Mouse (Mus musculus): ENCODE results near the gene Fry. TPM values are rescaled to one million over a fixed set of nuclear protein-coding genes. Genes with fewer than 3 reads are reported as not detected.

The Fry gene
- polyA plus RNA-seq, 1 experiment from 2014 or later, result 8.8 TPM

DNA sequence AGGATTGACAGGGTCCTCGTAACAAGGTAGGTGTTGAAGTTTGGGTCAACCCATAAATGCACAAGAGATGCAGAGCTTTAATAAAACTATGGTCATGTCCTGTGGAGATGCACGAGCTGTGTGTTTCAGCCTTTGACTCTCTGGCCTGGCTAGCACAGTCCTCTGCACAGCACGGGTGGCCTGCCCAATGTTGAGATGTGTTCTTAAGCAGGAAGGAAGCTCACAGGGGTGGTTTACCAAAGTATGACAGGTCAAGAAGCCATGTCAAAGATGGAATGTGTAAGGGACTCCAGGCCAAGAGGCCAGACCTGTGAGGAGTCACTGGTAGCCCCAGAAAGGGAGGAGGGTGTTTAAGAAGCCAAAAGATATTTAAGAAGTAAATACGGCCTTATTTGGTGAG, 69.6 kb downstream of the Fry start:
- Histone ChIP-seq H3K9ac (ENCODE audit: low read length) (no peak overlapping the region), H3K9me3 (ENCODE audit: control insufficient read depth, low read length) (peaks cover 4% of the 10 kb centered on the region), H3K36me3 (ENCODE audit: control insufficient read depth, insufficient read depth, low read length) (no peaks in the 10 kb centered on the region), H3K27me3 (ENCODE audit: control insufficient read depth, insufficient read depth, low read length) (no peaks in the 10 kb centered on the region), H3K4me2 (no peak overlapping the region), H3K27ac (ENCODE audit: low read depth, low read length) (no peak overlapping the region), H3K4me3 (ENCODE audit: low read depth, low read length) (no peak overlapping the region), H3K4me1 (ENCODE audit: control insufficient read depth, insufficient read depth, low read length) (no peaks in the 10 kb centered on the region)
- no peak for DNase-seq (ENCODE audit: low spot score, missing footprints)
- no peak for ATAC-seq (ENCODE audit: low FRiP score)
- 73% methylated on average over 4 of the region's 4 CpGs for WGBS

GRCm38 (mm10) chr5:150190454-150191358, 72.3 kb downstream of the Fry start:
- WGBS, result 93% methylated on average over 4 of the region's 4 CpGs

GRCm38 (mm10) chr5:150195514-150196210, 77.2 kb downstream of the Fry start:
- H3K27me3 ChIP-seq (ENCODE audit: control insufficient read depth, insufficient read depth, low read length), result no peaks in the 10 kb centered on the region
- no peaks in the 10 kb centered on the region for H3K9me3 ChIP-seq (ENCODE audit: control insufficient read depth, low read length)
- peak overlapping the region; percentile 49; the same call in 1 of the 2 replicates for H3K9ac ChIP-seq (ENCODE audit: low read length)
- WGBS, result 7% methylated on average over 22 of the region's 22 CpGs
- DNase-seq (ENCODE audit: low spot score, missing footprints) (peak; percentile 91), ATAC-seq (ENCODE audit: low FRiP score) (peak; percentile 78)
- peak overlapping the region; percentile 28 for H3K4me3 ChIP-seq (ENCODE audit: low read depth, low read length)
- peak overlapping the region; percentile 61 for H3K4me2 ChIP-seq
- H3K27ac ChIP-seq (ENCODE audit: low read depth, low read length), result no peak overlapping the region
- no peaks in the 10 kb centered on the region for H3K36me3 ChIP-seq (ENCODE audit: control insufficient read depth, insufficient read depth, low read length)
- 0 out of 2 replicates have a peak, but pooled peaks cover 3% of the 10 kb centered on the region for H3K4me1 ChIP-seq (ENCODE audit: control insufficient read depth, insufficient read depth, low read length)

More at GRCm38 (mm10) chr5:150190454-150191358, 72.3 kb downstream of the Fry start:
- H3K4me3 ChIP-seq (ENCODE audit: low read depth, low read length), result no peak overlapping the region
- ATAC-seq (ENCODE audit: low FRiP score) (no peak), DNase-seq (ENCODE audit: low spot score, missing footprints) (no peak)
- H3K4me1 ChIP-seq (ENCODE audit: control insufficient read depth, insufficient read depth, low read length), result no peaks in the 10 kb centered on the region
- H3K27me3 ChIP-seq (ENCODE audit: control insufficient read depth, insufficient read depth, low read length), result no peaks in the 10 kb centered on the region
- no peaks in the 10 kb centered on the region for H3K36me3 ChIP-seq (ENCODE audit: control insufficient read depth, insufficient read depth, low read length)
- H3K27ac ChIP-seq (ENCODE audit: low read depth, low read length), result no peak overlapping the region
- no peak overlapping the region for H3K9ac ChIP-seq (ENCODE audit: low read length)
- no peak overlapping the region for H3K4me2 ChIP-seq
- H3K9me3 ChIP-seq (ENCODE audit: control insufficient read depth, low read length), result peaks cover 4% of the 10 kb centered on the region

DNA sequence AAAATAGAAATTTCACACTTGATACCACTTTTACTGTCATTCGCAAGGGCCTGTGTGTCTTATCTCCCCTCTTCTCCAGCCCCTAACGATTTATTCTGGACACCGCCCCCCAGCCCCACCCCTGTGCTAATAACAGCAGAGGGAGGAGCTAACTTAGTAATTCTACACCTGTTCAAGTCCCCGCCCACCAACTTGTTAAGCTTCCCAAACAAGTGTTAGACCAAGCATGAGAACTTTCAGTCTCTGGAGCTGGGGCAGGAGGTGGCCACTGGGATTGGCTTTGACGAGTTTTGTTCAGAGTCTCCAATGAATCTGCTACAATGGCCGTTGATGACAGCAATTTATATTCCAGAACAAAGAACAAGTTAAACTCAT, 77.8 kb downstream of the Fry start:
- H3K9ac ChIP-seq (ENCODE audit: low read length), result peak overlapping the region; percentile 49; the same call in 1 of the 2 replicates
- no peak overlapping the region for H3K27ac ChIP-seq (ENCODE audit: low read depth, low read length)
- H3K9me3 ChIP-seq (ENCODE audit: control insufficient read depth, low read length), result no peaks in the 10 kb centered on the region
- 4% methylated on average over 6 of the region's 6 CpGs for WGBS
- ATAC-seq (ENCODE audit: low FRiP score), result peak; percentile 79
- H3K36me3 ChIP-seq (ENCODE audit: control insufficient read depth, insufficient read depth, low read length), result no peaks in the 10 kb centered on the region
- H3K4me3 ChIP-seq (ENCODE audit: low read depth, low read length), result peak overlapping the region; percentile 28
- no peak for DNase-seq (ENCODE audit: low spot score, missing footprints)
- peak overlapping the region; percentile 61 for H3K4me2 ChIP-seq
- H3K27me3 ChIP-seq (ENCODE audit: control insufficient read depth, insufficient read depth, low read length), result no peaks in the 10 kb centered on the region
- 0 out of 2 replicates have a peak, but pooled peaks cover 3% of the 10 kb centered on the region for H3K4me1 ChIP-seq (ENCODE audit: control insufficient read depth, insufficient read depth, low read length)

GRCm38 (mm10) chr5:150196881-150197311, 78.5 kb downstream of the Fry start:
- Histone ChIP-seq H3K36me3 (ENCODE audit: control insufficient read depth, insufficient read depth, low read length) (no peaks in the 10 kb centered on the region), H3K4me3 (ENCODE audit: low read depth, low read length) (no peak overlapping the region), H3K9me3 (ENCODE audit: control insufficient read depth, low read length) (no peaks in the 10 kb centered on the region), H3K9ac (ENCODE audit: low read length) (no peak overlapping the region), H3K27ac (ENCODE audit: low read depth, low read length) (no peak overlapping the region), H3K27me3 (ENCODE audit: control insufficient read depth, insufficient read depth, low read length) (no peaks in the 10 kb centered on the region), H3K4me1 (ENCODE audit: control insufficient read depth, insufficient read depth, low read length) (0 out of 2 replicates have a peak, but pooled peaks cover 3% of the 10 kb centered on the region), H3K4me2 (peak overlapping the region; percentile 61; the same call in 1 of the 2 replicates)
- 46% methylated on average over 6 of the region's 6 CpGs for WGBS
- DNase-seq (ENCODE audit: low spot score, missing footprints) (peak; percentile 84), ATAC-seq (ENCODE audit: low FRiP score) (no peak)

DNA sequence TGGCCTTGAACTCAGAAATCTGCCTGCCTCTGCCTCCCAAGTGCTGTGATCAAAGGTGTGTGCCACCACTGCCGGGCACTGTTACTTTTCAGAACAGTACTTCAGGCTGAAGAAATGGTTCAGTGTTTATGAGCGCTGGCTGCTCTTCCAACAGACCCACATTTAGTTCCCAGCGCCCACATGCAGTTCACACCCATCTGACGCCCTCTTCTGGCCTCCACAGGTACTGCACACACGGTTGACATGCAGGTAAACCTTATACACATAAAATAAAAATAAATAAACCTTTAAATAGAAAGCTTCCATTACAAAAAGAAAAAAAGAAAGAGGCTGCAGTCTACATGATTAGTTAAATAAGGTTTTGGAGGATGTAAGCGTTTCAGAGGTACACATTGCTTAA, 88.3 kb downstream of the Fry start:
- Histone ChIP-seq H3K9me3 (ENCODE audit: control insufficient read depth, low read length) (no peaks in the 10 kb centered on the region), H3K4me3 (ENCODE audit: low read depth, low read length) (no peak overlapping the region), H3K9ac (ENCODE audit: low read length) (no peak overlapping the region), H3K27me3 (ENCODE audit: control insufficient read depth, insufficient read depth, low read length) (no peaks in the 10 kb centered on the region), H3K4me2 (no peak overlapping the region), H3K27ac (ENCODE audit: low read depth, low read length) (no peak overlapping the region), H3K4me1 (ENCODE audit: control insufficient read depth, insufficient read depth, low read length) (no peaks in the 10 kb centered on the region), H3K36me3 (ENCODE audit: control insufficient read depth, insufficient read depth, low read length) (no peaks in the 10 kb centered on the region)
- ATAC-seq (ENCODE audit: low FRiP score), result no peak
- peak; percentile 21 for DNase-seq (ENCODE audit: low spot score, missing footprints)
- WGBS, result 89% methylated on average over 6 of the region's 6 CpGs

- no peak for ATAC-seq (ENCODE audit: low FRiP score)
- 0 out of 2 replicates have a peak overlapping the region, but pooled peaks have one; percentile 1 for H3K4me2 ChIP-seq
Measured at GRCm38 (mm10) chr5:150207596-150207995, 89.2 kb downstream of the Fry start.

GRCm38 (mm10) chr5:150208009-150208408, 89.6 kb downstream of the Fry start:
- H3K4me2 ChIP-seq, result no peak overlapping the region
- WGBS, result 64% methylated on average over 7 of the region's 7 CpGs
- no peaks in the 10 kb centered on the region for H3K27me3 ChIP-seq (ENCODE audit: control insufficient read depth, insufficient read depth, low read length)
- no peaks in the 10 kb centered on the region for H3K9me3 ChIP-seq (ENCODE audit: control insufficient read depth, low read length)
- ATAC-seq (ENCODE audit: low FRiP score), result no peak
- H3K36me3 ChIP-seq (ENCODE audit: control insufficient read depth, insufficient read depth, low read length), result no peaks in the 10 kb centered on the region
- peak; percentile 76 for DNase-seq (ENCODE audit: low spot score, missing footprints)
- H3K4me1 ChIP-seq (ENCODE audit: control insufficient read depth, insufficient read depth, low read length), result no peaks in the 10 kb centered on the region
- H3K4me3 ChIP-seq (ENCODE audit: low read depth, low read length), result no peak overlapping the region
- H3K27ac ChIP-seq (ENCODE audit: low read depth, low read length), result no peak overlapping the region
- H3K9ac ChIP-seq (ENCODE audit: low read length), result no peak overlapping the region

More at GRCm38 (mm10) chr5:150207596-150207995, 89.2 kb downstream of the Fry start:
- H3K36me3 ChIP-seq (ENCODE audit: control insufficient read depth, insufficient read depth, low read length), result no peaks in the 10 kb centered on the region
- H3K9ac ChIP-seq (ENCODE audit: low read length), result no peak overlapping the region
- 49% methylated on average over 18 of the region's 18 CpGs for WGBS
- H3K4me3 ChIP-seq (ENCODE audit: low read depth, low read length), result no peak overlapping the region
- no peaks in the 10 kb centered on the region for H3K9me3 ChIP-seq (ENCODE audit: control insufficient read depth, low read length)
- no peaks in the 10 kb centered on the region for H3K27me3 ChIP-seq (ENCODE audit: control insufficient read depth, insufficient read depth, low read length)
- no peak overlapping the region for H3K27ac ChIP-seq (ENCODE audit: low read depth, low read length)
- H3K4me1 ChIP-seq (ENCODE audit: control insufficient read depth, insufficient read depth, low read length), result no peaks in the 10 kb centered on the region
- peak; percentile 73 for DNase-seq (ENCODE audit: low spot score, missing footprints)

GRCm38 (mm10) chr5:150214081-150214480, 95.6 kb downstream of the Fry start:
- 91% methylated on average over 6 of the region's 6 CpGs for WGBS
- H3K27ac ChIP-seq (ENCODE audit: low read depth, low read length), result no peak overlapping the region
- H3K9me3 ChIP-seq (ENCODE audit: control insufficient read depth, low read length), result no peaks in the 10 kb centered on the region
- DNase-seq (ENCODE audit: low spot score, missing footprints), result no peak
- no peaks in the 10 kb centered on the region for H3K27me3 ChIP-seq (ENCODE audit: control insufficient read depth, insufficient read depth, low read length)
- no peak overlapping the region for H3K4me2 ChIP-seq
- no peaks in the 10 kb centered on the region for H3K4me1 ChIP-seq (ENCODE audit: control insufficient read depth, insufficient read depth, low read length)
- H3K9ac ChIP-seq (ENCODE audit: low read length), result no peak overlapping the region; the same call in 1 of the 2 replicates
- no peak for ATAC-seq (ENCODE audit: low FRiP score)
- H3K4me3 ChIP-seq (ENCODE audit: low read depth, low read length), result no peak overlapping the region
- H3K36me3 ChIP-seq (ENCODE audit: control insufficient read depth, insufficient read depth, low read length), result no peaks in the 10 kb centered on the region

Data from midbrain, embryonic 11.5 days (tissue).